Comparison of ENCODE assay signal across 7 mouse cellular contexts in the genomic region with DNA sequence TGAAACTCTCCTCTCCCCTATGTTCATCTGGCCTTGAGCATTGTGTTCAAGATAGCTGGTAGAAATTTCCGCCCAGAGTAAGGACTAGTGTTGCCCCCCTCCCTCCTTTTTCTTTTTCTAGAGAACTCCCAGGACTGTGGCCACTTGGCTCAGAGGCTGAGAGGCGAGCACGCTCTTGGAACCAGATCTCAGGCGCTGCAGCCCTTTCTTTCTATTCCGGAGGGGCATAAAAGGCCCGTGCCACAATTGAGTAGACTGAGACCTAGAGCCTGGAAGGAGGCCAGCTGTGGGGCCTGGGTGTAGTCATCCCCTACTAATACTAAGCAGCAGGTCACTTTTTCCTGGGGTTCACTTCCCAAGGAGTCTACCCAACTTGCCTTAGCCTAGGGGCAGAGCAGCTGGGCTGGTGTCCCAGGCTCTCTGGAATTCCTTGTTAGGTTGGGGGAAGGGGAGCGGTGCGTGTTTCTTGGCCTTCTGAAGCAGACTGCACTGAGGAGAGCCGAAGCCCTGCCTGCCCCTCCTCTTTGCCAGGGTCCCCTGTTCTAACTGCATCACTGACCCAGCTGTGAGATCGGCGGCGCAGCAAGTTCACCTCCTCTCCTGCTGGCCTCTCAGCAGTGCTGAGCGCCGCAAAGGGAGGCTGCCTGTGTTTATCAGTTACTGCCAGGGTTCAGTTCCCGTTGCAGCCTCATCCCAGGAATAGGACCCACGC. TPM values are rescaled to one million over a fixed set of nuclear protein-coding genes. Genes with fewer than 3 reads are reported as not detected.
DNase-seq lines count a peak whose midpoint lies in the region; ATAC-seq and TF ChIP-seq lines count a peak whose summit lies in the region.

No protein-coding gene starts in this region.

- H3K27ac ChIP-seq in MEL (ENCODE audit: control insufficient read depth, low read depth, low read length): no peak overlapping the region
- H3K27ac ChIP-seq in bone marrow macrophage, adult 2 months (ENCODE audit: insufficient read depth, low read depth, low read length): no peak overlapping the region
- H3K27ac ChIP-seq in forebrain, embryonic 14.5 days (ENCODE audit: low read depth, low read length): peak overlapping the region; percentile 100
- peak overlapping the region; percentile 100 for H3K27ac ChIP-seq in hindbrain, embryonic 13.5 days

- TF ChIP-seq POLR2A in MEL (IDR thresholded peaks at IDR 0.05; ENCODE audit: control insufficient read depth in 1 of 2, insufficient read depth in 1 of 2, low read depth in 1 of 2, low read length in 2 of 2, poor library complexity in 1 of 2): peak in 1 of 2 experiments; percentile 3; a peak in 1 of 4 replicates
- TF ChIP-seq POLR2A in bone marrow macrophage, adult 2 months (IDR thresholded peaks at IDR 0.05; ENCODE audit: borderline replicate concordance, low read depth, low read length): no peak

- H3K36me3 ChIP-seq in MEL (ENCODE audit: control insufficient read depth in 1 of 2, insufficient read depth in 2 of 2, low read length in 2 of 2): peaks cover 0 to 5% of the 10 kb centered on the region in 2 experiments; a peak in 3 of 4 replicates
- H3K36me3 ChIP-seq in forebrain, embryonic 14.5 days (ENCODE audit: control insufficient read depth, insufficient read depth, low read length): peaks cover 5% of the 10 kb centered on the region
- no peaks in the 10 kb centered on the region for H3K36me3 ChIP-seq in hindbrain, embryonic 13.5 days

- peaks cover 0 to 4% of the 10 kb centered on the region in 2 experiments; a peak in 3 of 4 replicates for H3K27me3 ChIP-seq in MEL (ENCODE audit: control insufficient read depth in 1 of 2, insufficient read depth in 2 of 2, low read length in 2 of 2)
- H3K27me3 ChIP-seq in forebrain, embryonic 14.5 days (replicated peaks; ENCODE audit: control insufficient read depth, insufficient read depth, low read length): no peaks in the 10 kb centered on the region
- H3K27me3 ChIP-seq in hindbrain, embryonic 13.5 days: peaks cover 21% of the 10 kb centered on the region

- peak overlapping the region; percentile 76 to 89 for H3K4me3 ChIP-seq in MEL (ENCODE audit: control insufficient read depth in 1 of 2, insufficient read depth in 1 of 2, low read depth in 2 of 2, low read length in 2 of 2)
- H3K4me3 ChIP-seq in bone marrow macrophage, adult 2 months (ENCODE audit: insufficient read depth, low read length): peak overlapping the region; percentile 81
- H3K4me3 ChIP-seq in forebrain, embryonic 14.5 days (ENCODE audit: low read depth, low read length): peak overlapping the region; percentile 99
- H3K4me3 ChIP-seq in hindbrain, embryonic 13.5 days: peak overlapping the region; percentile 93

- under 1% methylated on average over 16 of the region's 16 CpGs for WGBS in forebrain, embryonic 14.5 days
- under 1% methylated on average over 16 of the region's 16 CpGs for WGBS in hindbrain, embryonic 13.5 days

- peak overlapping the region; percentile 91 for H3K4me2 ChIP-seq in forebrain, embryonic 14.5 days (ENCODE audit: low read length)
- H3K4me2 ChIP-seq in hindbrain, embryonic 13.5 days: peak overlapping the region; percentile 96

- no peak for DNase-seq in MEL (ENCODE audit: low read depth, low spot score)
- peak; percentile 88 for DNase-seq in forebrain, embryonic 14.5 days (ENCODE audit: low spot score)
- DNase-seq in layer of hippocampus, postnatal 25 days (ENCODE audit: extremely low spot score in 1 of 2, low spot score in 1 of 2): peak; percentile 49 to 56
- peak; percentile 7 to 22 for DNase-seq in thymus, postnatal 10 days (ENCODE audit: low spot score in 2 of 2)

- H3K9ac ChIP-seq in MEL (ENCODE audit: control insufficient read depth, low read depth, low read length, poor library complexity, severe bottlenecking): peak overlapping the region; percentile 76
- peak overlapping the region; percentile 96 for H3K9ac ChIP-seq in forebrain, embryonic 14.5 days (ENCODE audit: low read length)
- H3K9ac ChIP-seq in hindbrain, embryonic 13.5 days: peak overlapping the region; percentile 95

- no peak for TF ChIP-seq RAD21 in MEL (IDR thresholded peaks at IDR 0.05; ENCODE audit: low read depth, low read length)

- peaks cover 39% of the 10 kb centered on the region for H3K79me2 ChIP-seq in MEL (ENCODE audit: control insufficient read depth, insufficient read depth, low read length, poor library complexity)

- no peak for TF ChIP-seq CTCF in MEL (IDR thresholded peaks at IDR 0.05 in 2 of 3, conservative IDR thresholded peaks at IDR 0.05 in 1 of 3; ENCODE audit: control insufficient read depth in 1 of 3, insufficient read depth in 1 of 3, low read depth in 2 of 3, low read length in 3 of 3, poor library complexity in 1 of 3, severe bottlenecking in 1 of 3)
- TF ChIP-seq CTCF in bone marrow macrophage, adult 2 months (IDR thresholded peaks at IDR 0.05; ENCODE audit: low read depth, low read length): no peak

- no peaks in the 10 kb centered on the region for H3K9me3 ChIP-seq in MEL (replicated peaks; ENCODE audit: insufficient read depth, low read length)
- H3K9me3 ChIP-seq in forebrain, embryonic 14.5 days (replicated peaks; ENCODE audit: control insufficient read depth, low read length): no peaks in the 10 kb centered on the region
- H3K9me3 ChIP-seq in hindbrain, embryonic 13.5 days: no peaks in the 10 kb centered on the region

- H3K4me1 ChIP-seq in MEL (ENCODE audit: control insufficient read depth in 1 of 2, insufficient read depth in 2 of 2, low read length in 2 of 2): peaks cover 2 to 17% of the 10 kb centered on the region in 2 experiments; a peak in 2 of 4 replicates
- H3K4me1 ChIP-seq in bone marrow macrophage, adult 2 months (ENCODE audit: control insufficient read depth, insufficient read depth, low read length): peaks cover 45% of the 10 kb centered on the region
- H3K4me1 ChIP-seq in forebrain, embryonic 14.5 days (ENCODE audit: control insufficient read depth, insufficient read depth, low read length): peaks cover 48% of the 10 kb centered on the region
- H3K4me1 ChIP-seq in hindbrain, embryonic 13.5 days (replicated peaks): peaks cover 62% of the 10 kb centered on the region

- no peak for TF ChIP-seq EP300 in MEL (IDR thresholded peaks at IDR 0.05; ENCODE audit: low read depth in 1 of 2, low read length in 2 of 2)

- ATAC-seq in forebrain, embryonic 14.5 days: peak; percentile 41
- peak; percentile 14 for ATAC-seq in hindbrain, embryonic 13.5 days (ENCODE audit: low FRiP score)
- ATAC-seq in megakaryocyte-erythroid progenitor cell, adult 5-6 weeks (replicated peaks; ENCODE audit: low FRiP score, low TSS enrichment, poor library complexity, severe bottlenecking): peak; percentile 38

TF ChIP-seq in MEL, 35 proteins besides CTCF, POLR2A, EP300 and RAD21:
- TF ChIP-seq MXI1 (IDR thresholded peaks at IDR 0.05; ENCODE audit: low read depth, low read length): no peak
- no peak for TF ChIP-seq USF1 (IDR thresholded peaks at IDR 0.05; ENCODE audit: low read depth, low read length)
- TF ChIP-seq ETS1 (IDR thresholded peaks at IDR 0.05; ENCODE audit: low read depth, low read length): no peak
- no peak for TF ChIP-seq MYB (IDR thresholded peaks at IDR 0.05; ENCODE audit: low read depth, low read length)
- no peak for TF ChIP-seq RCOR1 (IDR thresholded peaks at IDR 0.05; ENCODE audit: low read depth, low read length)
- no peak for TF ChIP-seq MAZ (IDR thresholded peaks at IDR 0.05; ENCODE audit: low read depth, low read length)
- no peak for TF ChIP-seq ZC3H11A (IDR thresholded peaks at IDR 0.05; ENCODE audit: low read depth, low read length)
- no peak for TF ChIP-seq ZMIZ1 (IDR thresholded peaks at IDR 0.05; ENCODE audit: low read depth, low read length)
- TF ChIP-seq CHD1 (IDR thresholded peaks at IDR 0.05; ENCODE audit: low read depth, low read length): no peak
- TF ChIP-seq JUND (IDR thresholded peaks at IDR 0.05; ENCODE audit: low read depth, low read length): no peak

RNA-seq across cellular contexts. Expression of gene Ctdsp2, which starts 1.9 kb away (rescaled TPM):
- 16.7 and 19.3 TPM in 2 replicates for total RNA-seq in MEL (2012; rRNA removed)
- 10 to 100 TPM in 1 of 2 experiments, not detected in 1; 69.3 TPM for polyA plus RNA-seq in MEL (2012; ENCODE audit: insufficient read depth in 1 of 2, insufficient read length in 2 of 2, low read depth in 1 of 2, low replicate concordance in 2 of 2, missing spikeins in 1 of 2)
- polyA plus RNA-seq in bone marrow macrophage, adult 2 months (2012; ENCODE audit: insufficient read depth, insufficient read length, missing spikeins): 117 and 123 TPM in 2 replicates
- polyA plus RNA-seq in forebrain, embryonic 14.5 days (2014; fragmentation: Nextera tagmentation; extraction: Ambion mirVana): 30.2 and 34.5 TPM in 2 replicates
- 18.9 and 19.8 TPM in 2 replicates for polyA plus RNA-seq in hindbrain, embryonic 13.5 days (2015; fragmentation: Nextera tagmentation; extraction: Ambion mirVana)
- 100 to 1,000 TPM in 1 of 2 experiments, 10 to 100 TPM in 1; 98.6 to 118 TPM for total RNA-seq in layer of hippocampus, postnatal 25 days (2021)
- 54.7 and 56.7 TPM in 2 replicates for total RNA-seq in megakaryocyte-erythroid progenitor cell, adult 5-6 weeks (2014; fragmentation: Nextera tagmentation)
- total RNA-seq in megakaryocyte-erythroid progenitor cell, adult 5-6 weeks (2017): 18.3 and 24.7 TPM in 2 replicates

RNA-seq across cellular contexts. Expression of gene Avil, which starts 20.1 kb away (rescaled TPM):
- 10.1 and 21.6 TPM in 2 replicates for total RNA-seq in MEL (2012; rRNA removed)
- polyA plus RNA-seq in MEL (2012; ENCODE audit: insufficient read depth in 1 of 2, insufficient read length in 2 of 2, low read depth in 1 of 2, low replicate concordance in 2 of 2, missing spikeins in 1 of 2): 10 to 100 TPM; 16.0 to 49.7 TPM
- not detected in 2 replicates for polyA plus RNA-seq in bone marrow macrophage, adult 2 months (2012; ENCODE audit: insufficient read depth, insufficient read length, missing spikeins)
- 0.07 and 0.70 TPM in 2 replicates for polyA plus RNA-seq in forebrain, embryonic 14.5 days (2014; fragmentation: Nextera tagmentation; extraction: Ambion mirVana)
- polyA plus RNA-seq in hindbrain, embryonic 13.5 days (2015; fragmentation: Nextera tagmentation; extraction: Ambion mirVana): 5.5 and 5.9 TPM in 2 replicates
- total RNA-seq in layer of hippocampus, postnatal 25 days (2021): under 1 TPM; 0.47 to 0.69 TPM
- not detected in 2 replicates for total RNA-seq in megakaryocyte-erythroid progenitor cell, adult 5-6 weeks (2014; fragmentation: Nextera tagmentation)
- total RNA-seq in megakaryocyte-erythroid progenitor cell, adult 5-6 weeks (2017): 0.38 TPM in 1 of 2 replicates, not detected in the other

RNA-seq across cellular contexts. Expression of gene Tsfm, which starts 50.3 kb away (rescaled TPM):
- total RNA-seq in MEL (2012; rRNA removed): 88.9 and 90.0 TPM in 2 replicates
- polyA plus RNA-seq in MEL (2012; ENCODE audit: insufficient read depth in 1 of 2, insufficient read length in 2 of 2, low read depth in 1 of 2, low replicate concordance in 2 of 2, missing spikeins in 1 of 2): 10 to 100 TPM in 1 of 2 experiments, not detected in 1; 84.7 TPM
- 12.9 and 16.4 TPM in 2 replicates for polyA plus RNA-seq in bone marrow macrophage, adult 2 months (2012; ENCODE audit: insufficient read depth, insufficient read length, missing spikeins)
- polyA plus RNA-seq in forebrain, embryonic 14.5 days (2014; fragmentation: Nextera tagmentation; extraction: Ambion mirVana): 64.4 and 65.4 TPM in 2 replicates
- polyA plus RNA-seq in hindbrain, embryonic 13.5 days (2015; fragmentation: Nextera tagmentation; extraction: Ambion mirVana): 63.4 and 65.5 TPM in 2 replicates
- total RNA-seq in layer of hippocampus, postnatal 25 days (2021): 10 to 100 TPM; 27.2 to 27.3 TPM
- 41.6 and 61.2 TPM in 2 replicates for total RNA-seq in megakaryocyte-erythroid progenitor cell, adult 5-6 weeks (2014; fragmentation: Nextera tagmentation)
- total RNA-seq in megakaryocyte-erythroid progenitor cell, adult 5-6 weeks (2017): 55.5 and 63.3 TPM in 2 replicates

Comparison
In these comparisons a context has a peak if more than half of its experiments do, and no peak if none do; other contexts are left out.
1. H3K27ac ChIP-seq: peak in forebrain, embryonic 14.5 days (single experiment) and hindbrain, embryonic 13.5 days (single experiment); none in MEL (single experiment) and bone marrow macrophage, adult 2 months (single experiment).
2. Peak in every context shown above with its lines, with median percentiles within 50 percentile points of each other: H3K4me3 ChIP-seq, H3K9ac ChIP-seq and ATAC-seq.